Mouse (Mus musculus) layer of hippocampus, adult 9-11 months (tissue): Measurements from ENCODE around the gene AC131692.1.
A peak's percentile ranks its signal among the peaks of the same experiment; 100 is the strongest.

ENCODE experiments used
- DNase-seq: peaks from one replicate; pipeline ENCODE4 v3.0.0; 2022

The AC131692.1 gene

GRCm38 (mm10) chr19:6094119-6094518 is at the start of gene AC131692.1:
TSS of gene AC131692.1 (plus strand) at chr19:6094419.
- DNase-seq: no peak

GRCm38 (mm10) chr19:6045366-6046293 is 48.6 kb upstream of the AC131692.1 start:
- no peak for DNase-seq

- DNase-seq: peak; percentile 95
Measured at GRCm38 (mm10) chr19:6046294-6047153, 47.7 kb upstream of the AC131692.1 start, which contains the start of gene Syvn1. TSS of gene Syvn1 (plus strand) at chr19:6046576.

- DNase-seq: no peak
Measured at GRCm38 (mm10) chr19:6047154-6047898, 46.9 kb upstream of the AC131692.1 start.

- DNase-seq: no peak
Measured at GRCm38 (mm10) chr19:6047899-6048166, 46.4 kb upstream of the AC131692.1 start.

GRCm38 (mm10) chr19:6048681-6049410 is 45.4 kb upstream of the AC131692.1 start:
- no peak for DNase-seq

- no peak for DNase-seq
Measured at GRCm38 (mm10) chr19:6052516-6052915, 41.7 kb upstream of the AC131692.1 start.

GRCm38 (mm10) chr19:6054296-6054695 is 39.9 kb upstream of the AC131692.1 start:
- no peak for DNase-seq

GRCm38 (mm10) chr19:6056696-6057095 is 37.5 kb upstream of the AC131692.1 start:
- DNase-seq: no peak

- peak; percentile 99 for DNase-seq
Measured at GRCm38 (mm10) chr19:6057313-6058096, 36.7 kb upstream of the AC131692.1 start, which contains the start of the genes Mrpl49 and Fau. TSS of gene Mrpl49 (minus strand) at chr19:6057785. TSS of gene Fau (plus strand) at chr19:6057844.

- DNase-seq: peak; percentile 2
Measured at GRCm38 (mm10) chr19:6058513-6058912, 35.7 kb upstream of the AC131692.1 start.

- peak; percentile 8 for DNase-seq
Measured at GRCm38 (mm10) chr19:6058966-6059365, 35.3 kb upstream of the AC131692.1 start.

- peak; percentile 96 for DNase-seq
Measured at GRCm38 (mm10) chr19:6061021-6061533, 33.1 kb upstream of the AC131692.1 start, which contains the start of gene Znhit2. TSS of gene Znhit2 (plus strand) at chr19:6061192.

GRCm38 (mm10) chr19:6061641-6062302 is 32.4 kb upstream of the AC131692.1 start:
- no peak for DNase-seq

GRCm38 (mm10) chr19:6062418-6062817 is 31.8 kb upstream of the AC131692.1 start:
- no peak for DNase-seq

- no peak for DNase-seq
Measured at GRCm38 (mm10) chr19:6063081-6063480, 31.1 kb upstream of the AC131692.1 start.

GRCm38 (mm10) chr19:6066571-6066970 is 27.6 kb upstream of the AC131692.1 start:
- DNase-seq: no peak

GRCm38 (mm10) chr19:6067011-6067723 is 27.1 kb upstream of the AC131692.1 start:
- peak; percentile 85 for DNase-seq

GRCm38 (mm10) chr19:6067724-6068415 is 26.3 kb upstream of the AC131692.1 start, which contains the start of gene Tm7sf2:
TSS of gene Tm7sf2 (minus strand) at chr19:6068373.
- DNase-seq: peak; percentile 90
